Mouse (Mus musculus): ENCODE measurements around the gene Psmf1.
A peak's percentile ranks its signal among the peaks of the same experiment; 100 is the strongest.

Gene Psmf1

GRCm38 (mm10) chr2:151743845-151744244 is at the start of gene Psmf1:
Gene Psmf1 (minus strand): TSS chr2:151744186.
- no peak for DNase-seq (ENCODE audit: low spot score in 2 of 2)

DNA sequence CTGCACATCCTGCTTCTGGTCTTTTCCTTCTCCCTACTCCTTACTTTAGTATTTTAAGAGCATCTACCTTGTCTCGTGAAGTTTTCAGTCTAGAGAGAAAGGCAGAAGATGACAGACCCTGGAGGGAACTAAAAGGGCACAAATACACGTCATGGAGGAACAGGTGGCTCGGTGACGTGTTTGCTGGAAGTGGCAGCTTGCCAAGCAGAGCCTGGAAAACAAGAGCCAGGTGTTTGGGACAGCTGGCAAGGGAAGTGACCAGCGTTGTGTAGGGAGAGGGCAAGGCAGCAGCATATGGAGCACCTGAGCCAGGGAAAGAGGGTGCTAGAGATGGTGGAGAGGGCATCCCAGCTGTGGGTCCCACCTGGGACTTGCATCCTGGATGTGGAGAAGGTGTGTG is 47.2 kb upstream of the Psmf1 start:
- no peak for DNase-seq (ENCODE audit: low spot score in 2 of 2)

DNA sequence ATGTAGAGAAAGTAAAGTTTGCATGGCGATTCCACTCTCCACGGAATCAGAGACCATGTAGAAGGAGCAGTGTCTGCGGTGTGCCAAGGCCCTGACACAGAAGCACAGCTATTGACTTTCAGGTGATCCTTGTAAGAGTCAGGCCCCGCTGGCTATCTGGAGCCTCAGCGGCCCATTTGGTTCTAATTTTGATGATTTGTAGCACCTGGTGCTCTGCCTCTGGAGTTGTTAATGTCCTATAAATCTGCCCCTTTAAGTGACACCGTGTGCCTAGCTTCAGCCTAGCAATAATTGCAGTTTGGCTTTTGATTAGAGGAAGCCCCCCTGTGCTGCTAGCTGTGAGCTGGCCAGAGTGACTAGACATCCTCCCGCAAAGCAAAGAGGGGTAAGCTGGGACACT is 46.2 kb upstream of the Psmf1 start:
- no peak for DNase-seq (ENCODE audit: low spot score in 2 of 2)

DNA sequence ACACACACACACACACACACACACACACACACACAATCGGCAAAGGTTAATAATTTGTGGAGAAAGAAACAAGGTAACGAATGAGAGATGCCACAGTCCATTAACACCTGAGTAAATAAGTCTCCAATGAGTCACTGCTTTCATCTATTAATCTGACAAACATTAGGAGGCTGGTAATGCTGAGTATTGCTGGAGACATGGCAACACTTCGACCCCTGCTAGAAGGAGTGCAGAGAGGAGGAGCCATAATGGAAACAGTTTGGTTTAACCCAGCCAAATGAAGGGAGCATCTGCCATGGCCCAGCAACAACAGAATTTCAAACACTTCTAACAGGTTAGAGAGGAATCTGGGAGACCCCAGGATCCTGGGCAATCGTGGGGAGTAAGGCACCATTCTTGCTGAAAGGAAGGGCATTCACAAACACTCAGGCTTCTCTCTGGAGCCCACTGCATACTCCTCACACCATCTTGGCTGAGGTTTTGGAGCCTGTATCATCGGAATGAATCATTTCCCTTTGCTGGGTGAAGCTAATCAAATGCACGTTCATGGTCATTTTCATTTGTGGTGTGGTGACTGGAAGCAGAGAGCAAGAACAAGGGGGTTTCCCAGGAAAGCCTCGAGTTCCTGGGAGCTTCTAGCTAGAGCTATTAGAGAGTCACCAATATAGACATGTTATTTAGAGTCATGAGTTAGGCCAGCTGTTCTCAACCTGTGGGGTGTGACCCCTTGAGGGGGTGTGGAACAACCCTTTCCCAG is 44.4 kb upstream of the Psmf1 start:
- no peak for DNase-seq (ENCODE audit: low spot score in 2 of 2)

DNA sequence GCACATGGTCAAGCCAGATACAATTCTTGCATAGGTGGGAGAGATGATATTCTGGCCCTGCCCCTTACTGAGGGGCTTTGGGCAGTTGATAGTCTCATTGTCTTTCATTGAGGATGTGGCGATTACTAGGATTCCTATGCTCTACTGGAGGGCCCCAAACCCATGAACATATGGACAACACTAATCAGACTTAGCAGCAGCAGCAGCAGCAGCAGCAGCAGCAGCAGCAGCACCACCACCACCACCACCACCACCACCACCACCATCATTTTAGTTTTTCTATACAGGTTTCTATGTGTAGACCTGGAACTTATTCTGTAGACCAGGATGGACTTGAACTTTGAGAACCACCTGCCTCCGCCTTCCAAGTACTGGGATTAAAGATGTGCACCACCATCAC is 39.5 kb upstream of the Psmf1 start:
- DNase-seq (ENCODE audit: low spot score in 2 of 2): no peak

- DNase-seq (ENCODE audit: low spot score in 2 of 2): no peak
Measured at GRCm38 (mm10) chr2:151777366-151777765, 33.4 kb upstream of the Psmf1 start.

DNA sequence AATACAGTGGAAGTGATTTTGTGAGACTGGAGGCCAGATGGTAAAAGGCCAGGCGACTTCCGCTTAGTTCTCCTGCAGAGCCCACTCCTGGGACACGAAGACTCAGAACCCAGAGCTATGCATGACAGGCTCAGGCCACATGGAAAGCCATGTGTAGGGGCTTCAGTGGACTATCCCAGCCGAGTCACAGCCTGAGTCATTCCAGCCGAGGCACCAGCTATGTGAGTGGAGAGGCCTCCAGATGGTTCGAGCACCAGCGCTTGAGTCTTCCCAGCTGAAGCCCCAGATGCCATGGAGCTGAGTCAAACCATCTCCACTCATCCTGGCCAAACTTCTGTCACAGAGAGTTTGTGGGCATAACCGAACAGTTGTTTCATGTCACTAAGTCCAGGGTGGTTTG is 29.5 kb upstream of the Psmf1 start:
- DNase-seq (ENCODE audit: low spot score in 2 of 2): no peak

GRCm38 (mm10) chr2:151772169-151772568 is 28.2 kb upstream of the Psmf1 start:
- DNase-seq (ENCODE audit: low spot score in 2 of 2): no peak

DNA sequence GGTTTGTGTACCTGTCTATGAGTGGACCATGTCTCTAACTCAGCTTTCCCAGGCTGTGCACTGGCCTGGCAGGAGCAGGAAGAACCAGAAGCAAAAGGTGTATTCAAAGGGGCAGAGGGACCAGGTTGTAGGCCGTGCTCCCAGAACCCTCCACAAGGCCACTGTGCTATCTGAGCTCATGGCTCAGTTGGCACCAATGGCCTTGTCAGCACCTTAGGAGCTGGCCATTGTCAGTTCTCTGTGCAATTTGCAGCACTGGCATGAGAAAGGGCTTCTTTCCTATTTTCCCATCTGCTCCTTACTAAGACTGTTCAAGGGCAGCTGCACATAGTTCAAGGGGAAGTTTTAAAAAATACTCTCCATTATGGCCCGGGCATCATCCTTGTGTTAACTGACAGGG is 20.6 kb upstream of the Psmf1 start:
- no peak for DNase-seq (ENCODE audit: low spot score in 2 of 2)

GRCm38 (mm10) chr2:151758806-151759353 is 14.9 kb upstream of the Psmf1 start:
- DNase-seq (ENCODE audit: low spot score in 2 of 2): no peak

DNA sequence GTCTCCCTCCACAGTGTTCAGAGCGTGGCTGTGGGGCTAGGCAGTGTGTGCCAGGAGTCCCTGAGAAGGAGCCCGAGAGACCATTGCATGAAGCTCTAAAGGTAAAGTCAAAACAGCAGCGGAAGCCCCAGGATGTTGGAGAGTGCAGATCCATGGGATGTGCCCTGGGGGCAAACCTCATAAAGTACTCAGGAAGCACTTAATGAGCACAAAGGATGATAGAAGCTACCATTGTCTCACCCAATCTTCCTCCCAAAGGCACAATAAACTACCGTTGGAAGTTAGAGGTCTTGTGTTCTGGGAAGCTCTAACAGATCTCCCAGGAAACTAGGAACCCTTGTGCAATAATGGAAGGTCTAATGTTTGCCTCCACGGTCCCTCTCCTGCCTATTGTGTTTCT is 13.5 kb upstream of the Psmf1 start:
- DNase-seq (ENCODE audit: low spot score in 2 of 2): no peak

GRCm38 (mm10) chr2:151756277-151757061 is 12.5 kb upstream of the Psmf1 start:
- DNase-seq (ENCODE audit: low spot score in 2 of 2): no peak

DNA sequence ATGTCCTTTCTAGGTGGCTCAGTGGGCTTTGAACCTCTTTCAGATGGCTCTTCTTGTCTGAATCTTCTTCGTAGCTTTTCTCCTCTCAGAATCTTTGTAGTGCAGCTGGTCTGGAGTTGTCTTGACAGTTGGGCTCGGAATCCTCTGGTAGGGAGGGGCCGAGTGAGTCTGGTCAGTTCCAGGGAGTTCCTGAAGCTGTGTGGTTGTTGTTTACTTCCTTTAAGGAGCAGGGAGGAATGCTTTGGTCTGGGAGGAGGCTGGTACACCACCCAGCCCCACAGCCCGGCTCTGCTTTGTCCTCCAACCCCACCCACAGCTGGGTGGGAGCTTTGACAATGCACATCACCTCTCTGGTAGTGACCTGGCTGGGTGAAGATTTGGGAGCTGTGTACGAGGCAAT is 7.3 kb upstream of the Psmf1 start:
- no peak for DNase-seq (ENCODE audit: low spot score in 2 of 2)

- peak; percentile 41 to 58 for DNase-seq (ENCODE audit: low spot score in 2 of 2)
Measured at GRCm38 (mm10) chr2:151747847-151748705, 4.1 kb upstream of the Psmf1 start.

- DNase-seq (ENCODE audit: low spot score in 2 of 2): peak; percentile 57 to 77
Measured at GRCm38 (mm10) chr2:151742850-151743679, 921 bp downstream of the Psmf1 start.

GRCm38 (mm10) chr2:151742084-151742483 is 1.9 kb downstream of the Psmf1 start:
- DNase-seq (ENCODE audit: low spot score in 2 of 2): peak in 1 of 2 experiments; percentile 39

DNA sequence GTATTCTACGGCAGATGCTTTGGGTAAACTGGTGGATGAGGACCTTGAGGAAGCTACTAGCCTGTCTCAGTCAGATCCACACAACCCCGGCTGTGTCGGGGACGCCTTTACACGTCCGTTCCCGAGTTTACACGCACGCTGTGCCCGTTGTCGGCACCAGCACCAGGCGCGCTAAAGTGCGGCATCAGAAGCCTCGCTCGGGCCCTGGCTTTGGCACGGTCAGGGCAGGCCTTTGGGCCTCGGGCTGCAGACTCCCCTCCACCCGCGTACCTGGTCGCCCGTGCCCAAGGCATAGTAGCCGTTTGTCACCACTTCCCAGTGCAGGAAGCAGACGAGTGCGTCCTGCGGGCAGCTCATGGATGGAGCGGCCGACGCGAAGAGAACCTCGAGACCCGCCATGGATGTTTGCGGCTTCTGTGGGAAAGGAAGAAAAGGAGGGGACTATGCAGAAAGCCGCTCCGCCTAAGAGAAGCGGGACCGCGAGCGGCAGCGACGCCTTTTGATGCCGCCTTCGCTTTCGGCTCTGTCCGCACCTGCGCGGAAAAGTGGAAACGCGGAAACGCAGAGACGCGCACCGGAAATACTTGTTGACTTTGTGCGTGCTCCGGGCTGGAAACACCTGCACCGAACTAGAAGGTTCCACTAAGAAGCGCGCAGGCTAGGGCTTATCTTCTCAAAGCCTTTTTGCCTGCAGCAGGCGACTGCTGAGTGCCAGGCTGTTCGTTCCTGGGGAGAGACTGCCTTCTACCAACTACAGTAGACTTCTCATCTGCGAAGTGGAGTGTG is 3.1 kb downstream of the Psmf1 start:
- peak; percentile 82 to 88 for DNase-seq (ENCODE audit: low spot score in 2 of 2)

- no peak for DNase-seq (ENCODE audit: low spot score in 2 of 2)
Measured at GRCm38 (mm10) chr2:151739505-151739904, 4.5 kb downstream of the Psmf1 start.

GRCm38 (mm10) chr2:151739081-151739480 is 4.9 kb downstream of the Psmf1 start:
- no peak for DNase-seq (ENCODE audit: low spot score in 2 of 2)

DNA sequence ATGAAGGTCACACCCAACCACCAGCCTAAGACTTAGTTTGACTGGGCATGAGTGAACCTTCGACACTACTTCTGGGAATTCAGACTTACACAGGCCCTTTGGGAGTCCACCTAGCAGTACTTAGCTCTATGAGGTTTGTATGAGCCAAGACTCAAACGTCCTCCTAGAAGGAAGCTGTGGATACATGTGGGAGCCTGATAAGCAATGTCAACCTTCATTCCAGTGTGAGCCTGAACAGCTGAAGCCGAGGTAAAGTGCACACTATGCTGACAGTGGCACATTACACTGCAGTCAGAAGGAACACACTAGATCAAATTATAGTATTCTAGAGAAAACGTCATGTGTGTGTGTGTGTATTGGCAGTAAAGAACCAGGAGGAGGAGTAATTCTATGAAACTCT is 5.5 kb downstream of the Psmf1 start:
- no peak for DNase-seq (ENCODE audit: low spot score in 2 of 2)
